Mouse (Mus musculus): ENCODE measurements around the gene Dynlt1b.
"Not testable (repeated sequence)": the region's sequence is repeated elsewhere in the genome, so short reads cannot be mapped to it uniquely, and the experiment has no call there.

- not testable (repeated sequence) for TF ChIP-seq CTCF, EP300 (IDR thresholded peaks at IDR 0.05; ENCODE audit: low read depth)
Measured at GRCm38 (mm10) chr17:6424294-6424980, 5.5 kb upstream of the Dynlt1b start.

Measured in liver, embryonic 14.5 days (tissue).